Mouse (Mus musculus) lung, embryonic 14.5 days (tissue): Measurements from ENCODE around the gene Oas1d. TPM values are rescaled to one million over a fixed set of nuclear protein-coding genes. Genes with fewer than 3 reads are reported as not detected.

ENCODE experiments used
- ATAC-seq: fragments of 200-750 bp; cut with Nextera tagmentation; 2 replicates; pipeline ENCODE4 v1.8.0; 2017; ENCODE audit warnings: mild to moderate bottlenecking, moderate TSS enrichment, moderate library complexity; ENCODE audit not compliant: insufficient read depth
- DNase-seq: peaks from one replicate; pipeline ENCODE4 v3.0.0-alpha.2; 2015
- H3K27ac ChIP-seq: fragments of 300-500 bp; sonication (generic); 2 replicates; pipeline ENCODE4 v1.5.1; 2014; ENCODE audit warnings: low read depth, mild to moderate bottlenecking, moderate library complexity
- H3K27me3 ChIP-seq: fragments of 300-500 bp; sonication (generic); 2 replicates; pipeline ENCODE4 v1.6.1; 2014; ENCODE audit warnings: low read length, control low read depth; ENCODE audit not compliant: insufficient read depth
- H3K36me3 ChIP-seq: fragments of 300-500 bp; sonication (generic); 2 replicates; pipeline ENCODE4 v1.6.1; 2014; ENCODE audit warnings: control low read depth; ENCODE audit not compliant: insufficient read depth
- H3K4me1 ChIP-seq: fragments of 300-500 bp; sonication (generic); 2 replicates; pipeline ENCODE4 v1.6.1; 2014; ENCODE audit warnings: antibody characterized with exemption, control low read depth; ENCODE audit not compliant: insufficient read depth
- H3K4me2 ChIP-seq: fragments of 300-500 bp; sonication (generic); 2 replicates; pipeline ENCODE4 v1.6.1; 2014; ENCODE audit warnings: mild to moderate bottlenecking
- H3K4me3 ChIP-seq: fragments of 300-500 bp; sonication (generic); 2 replicates; pipeline ENCODE4 v1.5.1; 2014; ENCODE audit warnings: low read depth, low read length
- H3K9ac ChIP-seq: fragments of 300-500 bp; sonication (generic); 2 replicates; pipeline ENCODE4 v1.6.1; 2014
- H3K9me3 ChIP-seq: fragments of 300-500 bp; sonication (generic); 2 replicates; pipeline ENCODE4 v1.6.1; 2016; ENCODE audit warnings: low read depth, low read length, control low read depth
- CTCF ChIP-seq: IDR thresholded peaks from 2 replicates; pipeline ENCODE4 v1.5.1; 2016; ENCODE audit warnings: antibody characterized with exemption, low read depth
- WGBS: fragments of 180-500 bp; shearing (Covaris S2); extraction: QIAGEN DNeasy Blood & Tissue Kit; methylation state at CpG from one replicate; pipeline ENCODE4 v1.1.7; 2014; 5-methylcytosine and 5-hydroxymethylcytosine counted together
- polyA plus RNA-seq: library from polyadenylated mRNA; unstranded; fragments of >200 nt; fragmentation: Nextera tagmentation; extraction: Ambion mirVana; gene quantifications from 2 replicates; pipeline ENCODE4 v1.2.1, GENCODE M21; 2014

The Oas1d gene
- polyA plus RNA-seq, 1 experiment from 2014 or later, result not detected

- DNase-seq, result no peak
- Histone ChIP-seq H3K4me1 (no peaks in the 10 kb centered on the region), H3K27ac (no peak overlapping the region), H3K9ac (no peak overlapping the region), H3K4me3 (no peak overlapping the region), H3K27me3 (no peaks in the 10 kb centered on the region), H3K36me3 (no peaks in the 10 kb centered on the region), H3K4me2 (no peak overlapping the region), H3K9me3 (no peaks in the 10 kb centered on the region)
- ATAC-seq, result no peak
- 57% methylated on average over 10 of the region's 10 CpGs for WGBS
- no peak for TF ChIP-seq CTCF
These were observed 27.7 kb downstream of the Oas1d start for GRCm38 (mm10) chr5:120942076-120942475.

DNA sequence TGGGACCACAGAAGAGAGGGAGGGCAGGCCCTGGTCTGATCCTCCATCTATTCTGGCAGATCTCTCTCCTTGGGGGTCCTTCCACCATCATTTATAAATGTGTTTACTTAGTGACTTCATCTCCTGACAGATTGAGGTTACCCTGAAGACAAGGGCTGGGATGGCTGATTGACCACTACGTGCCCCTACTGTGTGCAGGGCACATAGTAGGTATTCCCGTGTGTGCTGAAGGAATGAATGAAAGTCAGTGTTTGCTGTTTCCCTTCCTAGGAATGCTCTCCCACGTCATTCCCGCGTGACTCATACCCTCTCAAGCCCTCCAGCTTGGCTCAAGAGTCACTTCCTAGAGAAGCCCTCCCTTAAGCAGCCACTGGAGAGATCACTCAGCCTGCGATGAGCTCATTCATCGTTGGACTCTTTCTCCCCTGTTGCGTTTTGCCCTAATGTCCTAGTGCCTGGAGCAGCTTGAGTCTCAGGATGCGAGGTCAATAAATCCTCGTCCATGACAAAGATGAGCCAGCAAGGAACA lies 38.0 kb downstream of the Oas1d start:
- Histone ChIP-seq H3K27me3 (no peaks in the 10 kb centered on the region), H3K4me3 (no peak overlapping the region), H3K4me1 (no peaks in the 10 kb centered on the region), H3K9ac (no peak overlapping the region), H3K36me3 (no peaks in the 10 kb centered on the region), H3K4me2 (no peak overlapping the region), H3K9me3 (no peaks in the 10 kb centered on the region), H3K27ac (no peak overlapping the region)
- no peak for TF ChIP-seq CTCF
- peak; percentile 1 for DNase-seq
- ATAC-seq, result no peak
- 61% methylated on average over 10 of the region's 10 CpGs for WGBS

GRCm38 (mm10) chr5:120953974-120954373 lies 39.6 kb downstream of the Oas1d start:
- 17% methylated on average over 5 of the region's 5 CpGs for WGBS
- H3K4me2 ChIP-seq, result no peak overlapping the region
- H3K4me3 ChIP-seq, result no peak overlapping the region
- ATAC-seq, result no peak
- no peaks in the 10 kb centered on the region for H3K4me1 ChIP-seq
- DNase-seq, result peak; percentile 49
- no peak overlapping the region for H3K27ac ChIP-seq
- no peaks in the 10 kb centered on the region for H3K9me3 ChIP-seq
- no peaks in the 10 kb centered on the region for H3K36me3 ChIP-seq
- H3K27me3 ChIP-seq, result no peaks in the 10 kb centered on the region
- H3K9ac ChIP-seq, result no peak overlapping the region
- peak; percentile 73 for TF ChIP-seq CTCF

DNA sequence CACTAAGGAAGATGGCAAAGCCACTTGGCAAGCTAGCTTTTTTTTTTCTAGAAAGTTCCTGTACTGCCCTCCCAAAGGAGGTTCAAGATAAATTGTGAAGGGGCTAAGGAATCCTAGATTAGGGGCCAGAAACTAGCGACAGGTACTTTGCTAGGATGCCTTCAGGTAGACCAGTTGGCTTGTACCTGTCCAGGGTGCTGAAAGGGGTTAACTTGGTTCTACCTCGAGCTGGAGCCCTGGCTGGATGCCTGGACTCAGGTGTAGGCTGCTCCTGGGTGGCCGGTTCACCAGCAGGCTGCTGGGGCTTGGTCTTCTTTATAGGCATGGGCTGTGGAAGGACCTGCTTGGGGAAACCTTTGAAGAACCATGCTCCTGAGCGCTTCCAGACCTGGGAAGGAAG lies 46.7 kb downstream of the Oas1d start:
- Histone ChIP-seq H3K27me3 (no peaks in the 10 kb centered on the region), H3K9me3 (no peaks in the 10 kb centered on the region), H3K4me3 (no peak overlapping the region), H3K27ac (no peak overlapping the region), H3K9ac (no peak overlapping the region), H3K4me2 (no peak overlapping the region), H3K36me3 (no peaks in the 10 kb centered on the region), H3K4me1 (no peaks in the 10 kb centered on the region)
- ATAC-seq (no peak), DNase-seq (peak; percentile 39)
- no peak for TF ChIP-seq CTCF
- WGBS, result 52% methylated on average over 4 of the region's 4 CpGs

- WGBS, result 82% methylated on average over 4 of the region's 4 CpGs
- no peaks in the 10 kb centered on the region for H3K9me3 ChIP-seq
- ATAC-seq (no peak), DNase-seq (no peak)
- no peak overlapping the region for H3K4me3 ChIP-seq
- TF ChIP-seq CTCF, result no peak
- H3K27ac ChIP-seq, result no peak overlapping the region
- H3K27me3 ChIP-seq, result no peaks in the 10 kb centered on the region
- H3K4me2 ChIP-seq, result no peak overlapping the region
- H3K9ac ChIP-seq, result no peak overlapping the region
- H3K4me1 ChIP-seq, result no peaks in the 10 kb centered on the region
- H3K36me3 ChIP-seq, result no peaks in the 10 kb centered on the region
These were observed 51.8 kb downstream of the Oas1d start for GRCm38 (mm10) chr5:120966156-120966555.

- no peak for ATAC-seq
- Histone ChIP-seq H3K9ac (no peak overlapping the region), H3K27me3 (no peaks in the 10 kb centered on the region), H3K4me2 (no peak overlapping the region), H3K4me3 (no peak overlapping the region), H3K27ac (no peak overlapping the region), H3K9me3 (no peaks in the 10 kb centered on the region), H3K36me3 (no peaks in the 10 kb centered on the region), H3K4me1 (no peaks in the 10 kb centered on the region)
- no peak for DNase-seq
- TF ChIP-seq CTCF, result no peak
- 84% methylated on average over 8 of the region's 8 CpGs for WGBS
These were observed 52.6 kb downstream of the Oas1d start for GRCm38 (mm10) chr5:120966894-120967293.

GRCm38 (mm10) chr5:120967355-120968133 lies 53.2 kb downstream of the Oas1d start:
- Histone ChIP-seq H3K9ac (no peak overlapping the region), H3K27me3 (no peaks in the 10 kb centered on the region), H3K36me3 (no peaks in the 10 kb centered on the region), H3K4me1 (no peaks in the 10 kb centered on the region), H3K27ac (no peak overlapping the region), H3K4me2 (no peak overlapping the region), H3K9me3 (no peaks in the 10 kb centered on the region), H3K4me3 (no peak overlapping the region)
- WGBS, result 63% methylated on average over 13 of the region's 13 CpGs
- DNase-seq, result no peak
- TF ChIP-seq CTCF, result no peak
- no peak for ATAC-seq
